Mouse (Mus musculus) thymus, adult 2 months (tissue): ENCODE data around the gene Itgam. TPM values are rescaled to one million over a fixed set of nuclear protein-coding genes. Genes with fewer than 3 reads are reported as not detected.

ENCODE experiments used
- DNase-seq: peaks from one replicate; pipeline ENCODE4 v3.0.0; 2021
- H3K27ac ChIP-seq: fragments of 200-500 bp; 2 replicates; pipeline ENCODE4 v1.5.1; 2012; ENCODE audit warnings: low read length, control low read depth; ENCODE audit not compliant: control insufficient read depth, insufficient read depth
- H3K27me3 ChIP-seq: fragments of 200-500 bp; 2 replicates; pipeline ENCODE4 v1.6.1; 2012; ENCODE audit warnings: mild to moderate bottlenecking, low read length, moderate library complexity, mixed read lengths; ENCODE audit not compliant: control insufficient read depth, insufficient read depth
- H3K36me3 ChIP-seq: fragments of 200-500 bp; 2 replicates; pipeline ENCODE4 v1.6.1; 2012; ENCODE audit warnings: mild to moderate bottlenecking, low read length, moderate library complexity; ENCODE audit not compliant: control insufficient read depth, insufficient read depth
- H3K4me1 ChIP-seq: fragments of 200-500 bp; replicated peaks from 2 replicates; pipeline ENCODE4 v1.6.1; 2012; ENCODE audit warnings: low read length; ENCODE audit not compliant: control insufficient read depth, insufficient read depth
- H3K4me3 ChIP-seq: fragments of 200-500 bp; 2 replicates; pipeline ENCODE4 v1.5.1; 2012; ENCODE audit warnings: mild to moderate bottlenecking, low read length, control low read depth, moderate library complexity; ENCODE audit not compliant: control insufficient read depth, insufficient read depth
- CTCF ChIP-seq: fragments of 200-500 bp; IDR thresholded peaks from 2 replicates; pipeline ENCODE4 v1.5.1; 2012; ENCODE audit warnings: mild to moderate bottlenecking, control low read depth, low read length, moderate library complexity, borderline replicate concordance; ENCODE audit not compliant: control insufficient read depth, poor library complexity, insufficient read depth; ENCODE audit errors: extremely low read depth
- POLR2A ChIP-seq: fragments of 200-500 bp; IDR thresholded peaks from 2 replicates; pipeline ENCODE4 v1.6.1; 2012; ENCODE audit warnings: mild to moderate bottlenecking, low read length, control low read depth, moderate library complexity; ENCODE audit not compliant: control insufficient read depth, poor library complexity, insufficient read depth; ENCODE audit errors: extremely low read depth
- WGBS: fragments of 180-500 bp; shearing (Covaris S2); methylation state at CpG from one replicate; pipeline ENCODE4 v1.1.7; 2018; 5-methylcytosine and 5-hydroxymethylcytosine counted together
- polyA plus RNA-seq: library from polyadenylated mRNA; depleted of rRNA; stranded (reverse); fragments of >200 nt; gene quantifications from 2 replicates; pipeline ENCODE4 v1.2.3, GENCODE M21; 2012

The Itgam gene
- polyA plus RNA-seq, 1 experiment = 7.9 TPM

DNA sequence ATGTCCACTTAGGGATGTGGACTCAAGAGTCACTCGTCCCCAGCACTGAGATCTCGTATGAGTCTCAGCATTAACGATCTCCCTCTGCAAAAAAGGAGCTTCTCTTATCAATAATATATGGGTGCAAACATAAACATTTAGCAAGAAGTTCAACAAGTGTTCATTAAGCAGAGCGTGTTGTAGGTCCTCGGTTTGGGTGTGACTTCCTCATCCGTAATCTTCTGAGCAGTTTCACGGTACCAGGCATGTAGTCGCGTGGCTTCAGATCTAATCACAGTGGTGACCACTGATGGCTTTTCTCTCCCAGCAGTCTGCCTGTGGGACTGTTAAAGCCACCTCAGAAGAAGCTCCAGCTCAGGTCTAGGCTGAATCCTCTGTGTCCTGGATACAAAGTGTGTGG is 38.1 kb upstream of the Itgam start:
- DNase-seq = no peak
- WGBS = 92% methylated on average over 9 of the region's 9 CpGs
- no peaks in the 10 kb centered on the region for H3K36me3 ChIP-seq
- TF ChIP-seq CTCF (no peak), POLR2A (no peak)
- H3K27me3 ChIP-seq = no peaks in the 10 kb centered on the region
- no peak overlapping the region for H3K27ac ChIP-seq
- no peak overlapping the region for H3K4me3 ChIP-seq
- H3K4me1 ChIP-seq = peaks cover 2% of the 10 kb centered on the region; the same call in 1 of the 2 replicates

DNA sequence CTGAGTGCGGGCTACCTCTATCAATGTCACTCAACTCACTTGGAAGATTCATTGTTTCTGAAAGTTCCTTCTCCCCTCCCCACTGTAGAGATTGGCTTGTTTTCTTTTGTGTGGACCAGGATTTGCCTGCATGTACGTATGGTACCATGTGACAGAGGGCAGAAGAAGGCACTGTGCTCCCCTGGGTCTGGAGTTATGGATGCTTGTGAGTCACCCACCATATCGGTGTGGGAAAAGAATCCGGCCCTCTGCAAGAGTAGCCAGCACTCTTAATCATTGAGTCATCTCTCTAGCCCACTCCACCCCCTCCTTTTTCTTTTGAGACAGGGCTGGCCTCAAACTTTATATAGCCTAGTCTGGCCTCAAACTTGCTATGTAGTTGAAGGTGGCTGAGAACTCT is 37.5 kb upstream of the Itgam start:
- Histone ChIP-seq H3K27me3 (no peaks in the 10 kb centered on the region), H3K27ac (no peak overlapping the region)

DNA sequence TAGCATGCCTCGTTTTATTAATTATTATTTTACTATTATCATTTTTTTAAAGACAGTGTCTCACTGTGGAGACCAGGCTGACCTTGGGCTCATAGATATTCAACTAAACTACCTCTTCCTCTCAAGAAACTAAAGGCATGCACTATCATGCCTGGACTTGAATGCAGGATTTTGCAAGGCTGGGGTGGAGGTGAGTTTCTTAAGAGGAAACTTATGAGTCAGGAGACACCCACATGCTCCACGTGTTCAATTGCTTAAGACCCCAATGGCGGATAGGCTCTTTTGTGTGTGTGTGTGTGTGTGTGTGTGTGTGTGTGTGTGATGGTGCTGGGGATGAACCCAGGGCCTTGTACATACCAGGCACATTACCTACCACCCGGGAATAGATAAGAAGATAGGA is 37.1 kb upstream of the Itgam start:
- Histone ChIP-seq H3K27me3 (no peaks in the 10 kb centered on the region), H3K27ac (no peak overlapping the region), H3K4me3 (no peak overlapping the region), H3K4me1 (peaks cover 6% of the 10 kb centered on the region; the same call in 1 of the 2 replicates), H3K36me3 (no peaks in the 10 kb centered on the region)
- 92% methylated on average over 4 of the region's 4 CpGs for WGBS
- DNase-seq = no peak
- TF ChIP-seq POLR2A = no peak
- no peak for TF ChIP-seq CTCF

More for the DNA sequence above, 37.5 kb upstream of the Itgam start:
- Histone ChIP-seq H3K4me3 (no peak overlapping the region), H3K4me1 (peaks cover 6% of the 10 kb centered on the region; the same call in 1 of the 2 replicates), H3K36me3 (no peaks in the 10 kb centered on the region)
- DNase-seq = no peak
- whole genome bisulfite sequencing = 97% methylated on average over 4 of the region's 4 CpGs
- TF ChIP-seq POLR2A = no peak
- TF ChIP-seq CTCF = no peak

DNA sequence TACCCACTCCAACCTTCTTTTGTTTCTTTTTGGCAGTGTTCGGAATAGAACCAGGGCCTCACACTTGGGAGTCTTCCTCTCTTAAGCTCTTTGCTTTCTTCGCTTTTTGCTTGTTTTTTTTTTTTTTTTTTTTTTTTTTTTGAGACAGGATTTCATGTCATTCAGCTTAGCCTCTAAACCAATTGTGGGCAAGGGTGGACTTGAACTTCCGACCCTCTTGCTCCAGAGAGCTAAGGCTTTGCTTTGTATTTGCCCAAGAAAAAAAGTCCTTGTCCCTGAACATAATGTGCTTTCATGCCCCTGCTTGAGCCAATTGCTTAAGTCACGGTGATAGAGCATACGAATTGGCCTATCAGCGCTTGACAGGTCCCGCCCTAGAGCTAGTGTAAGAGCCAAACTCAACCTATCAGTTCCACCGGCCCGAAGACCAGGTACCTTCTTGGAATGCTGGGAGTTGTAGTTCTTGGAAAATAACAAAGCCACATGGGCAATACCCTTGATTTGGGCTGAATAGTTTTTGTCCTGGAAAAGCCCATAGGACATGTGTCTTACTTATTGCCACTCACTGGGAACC is 30.9 kb upstream of the Itgam start:
- Histone ChIP-seq H3K36me3 (no peaks in the 10 kb centered on the region), H3K4me3 (no peak overlapping the region), H3K27ac (no peak overlapping the region), H3K27me3 (no peaks in the 10 kb centered on the region), H3K4me1 (peaks cover 6% of the 10 kb centered on the region; the same call in 1 of the 2 replicates)
- WGBS = 91% methylated on average over 9 of the region's 9 CpGs
- no peak for DNase-seq
- no peak for TF ChIP-seq CTCF
- no peak for TF ChIP-seq POLR2A

DNA sequence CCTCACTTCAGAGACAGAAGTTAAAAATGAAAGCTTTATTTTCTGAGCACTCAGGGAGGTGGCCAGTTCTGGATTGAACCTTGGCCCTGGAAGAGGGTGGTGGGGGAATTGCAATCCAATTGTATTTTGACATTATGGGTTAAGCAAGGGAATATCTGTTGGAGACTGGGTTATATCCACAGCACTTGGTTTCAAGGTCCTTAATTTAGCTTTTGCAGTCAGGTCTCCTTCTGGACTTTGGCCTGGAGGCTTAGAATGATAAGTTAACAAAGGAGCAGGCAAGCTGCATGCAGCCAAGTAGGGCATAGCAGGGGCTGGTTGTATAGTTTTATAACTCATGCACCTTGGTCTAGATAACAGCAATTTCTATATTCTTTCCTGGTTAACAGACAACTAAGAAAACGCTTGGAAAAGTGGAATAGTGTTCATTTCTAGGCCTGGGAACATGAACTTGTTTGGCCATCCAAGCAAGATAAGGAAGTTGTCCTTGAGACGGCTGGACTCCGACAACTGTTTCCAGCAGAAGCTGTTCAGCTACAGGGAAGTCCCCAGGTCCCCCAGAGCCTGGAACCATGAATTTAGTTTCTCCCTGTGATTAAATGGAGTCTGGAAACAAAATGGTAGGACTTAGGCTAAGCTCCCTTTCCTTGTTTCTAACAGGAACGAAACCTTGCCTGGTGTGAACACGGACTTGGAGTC is 30.0 kb upstream of the Itgam start:
- no peaks in the 10 kb centered on the region for H3K36me3 ChIP-seq
- H3K4me3 ChIP-seq = no peak overlapping the region
- DNase-seq = no peak
- no peaks in the 10 kb centered on the region for H3K27me3 ChIP-seq
- 94% methylated on average over 5 of the region's 5 CpGs for WGBS
- peaks cover 6% of the 10 kb centered on the region; the same call in 1 of the 2 replicates for H3K4me1 ChIP-seq
- H3K27ac ChIP-seq = no peak overlapping the region
- no peak for TF ChIP-seq POLR2A
- TF ChIP-seq CTCF = no peak

DNA sequence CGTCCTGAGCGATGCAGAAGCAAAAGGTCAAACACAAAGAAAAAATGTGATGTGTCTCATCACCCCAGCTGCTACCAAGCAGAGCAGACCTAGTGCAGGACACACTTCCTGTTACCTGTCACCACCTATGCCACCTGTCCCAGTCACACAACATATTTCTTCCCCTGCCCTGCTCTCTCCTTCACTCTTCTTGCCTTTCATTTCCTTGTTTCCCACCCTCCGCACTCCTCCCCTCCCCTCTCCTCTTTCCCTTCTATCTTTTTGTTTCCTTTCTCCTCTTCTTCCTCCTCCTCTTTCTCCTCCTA is 29.5 kb upstream of the Itgam start:
- Histone ChIP-seq H3K4me3 (no peak overlapping the region), H3K4me1 (peaks cover 6% of the 10 kb centered on the region; the same call in 1 of the 2 replicates), H3K27ac (no peak overlapping the region), H3K27me3 (no peaks in the 10 kb centered on the region), H3K36me3 (no peaks in the 10 kb centered on the region)
- TF ChIP-seq CTCF (no peak), POLR2A (no peak)
- WGBS = 97% methylated on average over 3 of the region's 3 CpGs
- no peak for DNase-seq
